Mouse (Mus musculus) ES-Bruce4 (cell line): ENCODE data around the gene Lclat1.

Source experiments
- CTCF ChIP-seq: IDR thresholded peaks from one replicate; pipeline ENCODE4 v1.8.1; 2011; ENCODE audit warnings: low read depth, low read length
- EP300 ChIP-seq: IDR thresholded peaks from 2 replicates; pipeline ENCODE4 v1.6.1; 2011; ENCODE audit warnings: low read depth, low read length; ENCODE audit not compliant: insufficient read depth
- POLR2A ChIP-seq: IDR thresholded peaks from one replicate; pipeline ENCODE4 v1.8.1; 2011; ENCODE audit warnings: low read length; ENCODE audit not compliant: insufficient read depth

- TF ChIP-seq CTCF = no peak
- no peak for TF ChIP-seq POLR2A
- TF ChIP-seq EP300 = 0 out of 2 replicates have a peak, but pooled peaks have one; percentile 34
Observed at GRCm38 (mm10) chr17:73112601-73113000, 4.8 kb downstream of the Lclat1 start.
